Mouse (Mus musculus) olfactory bulb, adult 2 months (tissue): ENCODE results near the gene Dse.

Source experiments
- CTCF ChIP-seq: fragments of 200-500 bp; IDR thresholded peaks from 2 replicates; pipeline ENCODE4 v1.5.1; 2012; ENCODE audit warnings: low read depth, mild to moderate bottlenecking, low read length, moderate library complexity; ENCODE audit not compliant: insufficient read depth
- POLR2A ChIP-seq: fragments of 200-500 bp; IDR thresholded peaks from 2 replicates; pipeline ENCODE4 v1.6.1; 2012; ENCODE audit warnings: mild to moderate bottlenecking, low read depth, low read length, moderate library complexity; ENCODE audit not compliant: insufficient read depth

DNA sequence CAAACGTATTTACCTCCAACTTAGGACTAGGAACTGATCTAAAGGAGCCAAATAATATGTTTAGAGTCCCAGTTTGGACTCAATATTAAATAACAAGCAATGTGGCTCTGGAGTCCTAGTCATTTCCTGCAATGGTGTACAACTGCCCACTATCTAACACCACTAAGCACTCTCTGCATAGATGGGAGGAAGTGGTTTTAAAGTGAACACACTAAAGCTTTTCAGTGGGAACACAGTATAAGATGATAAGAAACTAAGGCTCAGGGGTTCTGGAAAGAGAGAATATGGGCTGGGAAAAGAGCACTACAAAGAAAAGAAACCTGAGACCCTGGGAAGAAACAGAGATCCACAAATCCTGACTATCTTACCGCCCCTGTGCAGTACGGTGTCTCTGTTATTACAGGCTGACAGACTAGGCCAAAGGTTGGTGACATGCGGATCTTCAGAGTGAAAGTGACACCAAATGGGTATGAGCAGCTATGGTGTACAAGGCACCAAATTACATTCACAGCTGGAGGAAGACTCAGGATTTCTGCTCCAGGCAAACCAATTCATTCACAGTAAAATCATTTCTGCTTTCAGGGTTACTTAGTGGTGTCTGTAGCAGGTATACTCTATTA is 34.7 kb downstream of the Dse start:
- TF ChIP-seq POLR2A (no peak), CTCF (no peak)
